Mouse (Mus musculus) right cerebral cortex, postnatal 10 days (tissue): ENCODE measurements around the gene Krtap9-3.
"Not testable (repeated sequence)": the region's sequence is repeated elsewhere in the genome, so short reads cannot be mapped to it uniquely, and the experiment has no call there.

Experiments
- DNase-seq, 2 experiments: peaks; one replicate each; pipeline ENCODE4 v3.0.0; 2021; ENCODE audit warnings: low spot score in 2 of 2

Krtap9-3 gene

DNA sequence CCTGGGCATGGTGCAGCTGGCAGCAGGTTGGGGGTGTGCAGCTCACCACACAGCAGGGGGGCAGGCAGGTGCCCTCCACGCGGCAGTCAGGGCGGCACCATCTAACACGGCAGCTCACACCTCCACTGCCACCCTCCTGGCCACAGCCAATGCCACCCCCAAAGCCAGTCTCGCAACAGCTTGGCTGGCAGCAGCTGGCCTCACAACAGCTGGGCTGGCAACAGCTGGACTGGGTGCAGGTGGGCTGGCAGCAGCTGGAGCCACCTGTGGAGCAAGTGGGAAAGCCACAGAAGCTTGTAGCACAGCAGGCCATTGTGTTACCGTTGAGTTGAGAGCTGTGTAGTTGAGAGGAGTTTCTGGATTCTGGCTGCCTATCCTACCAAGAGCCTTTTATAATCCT is at the start of gene Krtap9-3:
Krtap9-3 (minus strand) TSS at position 364 of the 400 bp plus-strand sequence.
- not testable (repeated sequence) for DNase-seq

DNA sequence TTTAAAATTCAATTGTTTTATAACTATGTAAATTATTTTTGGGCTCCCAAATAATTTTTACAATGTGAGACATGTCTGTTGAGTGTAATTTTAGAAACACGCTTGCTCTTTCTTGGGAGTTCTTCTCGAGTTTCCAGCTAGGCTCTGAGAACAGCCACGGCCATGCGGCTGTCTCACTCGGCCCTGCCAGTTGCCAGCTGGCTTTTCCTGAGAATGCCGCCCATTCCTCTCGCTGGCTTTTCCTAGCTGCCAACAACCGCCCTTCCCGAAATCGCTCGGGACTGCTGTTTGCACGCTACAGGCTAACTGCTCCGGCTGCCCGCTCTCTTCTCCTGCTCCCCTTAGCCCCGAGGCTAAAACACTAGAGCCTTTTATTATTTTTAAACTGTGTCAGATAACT is 48.5 kb upstream of the Krtap9-3 start:
- peak; percentile 37 to 39 for DNase-seq

DNA sequence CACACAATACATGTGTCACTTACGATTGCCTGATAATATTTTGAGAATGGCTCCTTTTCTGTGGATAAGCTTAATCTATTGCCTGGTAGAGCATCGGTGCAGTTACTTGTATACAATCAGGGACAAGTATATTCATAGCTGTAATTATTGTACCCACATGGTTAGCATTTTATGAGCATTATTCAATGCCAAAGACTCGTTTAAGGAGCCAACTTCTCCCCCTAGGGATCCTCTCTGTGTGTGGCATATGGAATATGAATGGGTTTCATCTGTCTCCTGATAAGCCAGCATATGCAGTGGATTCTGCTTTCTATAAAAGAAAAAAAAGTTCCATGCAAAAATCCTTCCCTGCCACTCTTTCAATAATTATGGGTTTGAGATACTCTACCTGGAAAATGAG is 46.4 kb upstream of the Krtap9-3 start:
- DNase-seq = no peak

DNA sequence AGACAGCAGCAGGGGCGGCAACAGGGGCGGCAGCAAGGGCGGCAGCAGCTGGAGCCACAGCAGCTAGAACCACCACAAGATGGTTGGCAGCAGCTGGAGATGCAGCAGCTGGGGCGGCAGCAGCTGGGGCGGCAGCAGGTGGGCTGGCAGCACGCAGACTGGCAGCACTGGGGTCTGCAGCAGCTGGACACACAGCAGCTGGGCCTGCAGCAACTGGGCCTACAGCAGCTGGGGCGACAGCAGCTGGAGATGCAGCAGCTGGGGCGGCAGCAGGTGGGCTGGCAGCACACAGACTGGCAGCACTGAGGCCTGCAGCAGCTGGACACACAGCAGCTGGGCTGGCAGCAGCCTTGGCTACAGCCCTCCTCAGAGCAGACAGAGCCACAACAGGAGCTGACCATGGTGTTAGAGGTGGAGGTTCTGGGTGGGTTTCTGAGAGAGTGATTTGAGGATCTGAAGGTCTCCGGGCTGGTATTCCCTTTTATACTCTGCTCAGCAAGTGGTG is 45.8 kb upstream of the Krtap9-3 start, which contains the start of gene Krtap4-7:
Krtap4-7 (minus strand) TSS at position 455 of the 505 bp plus-strand sequence.
- not testable (repeated sequence) for DNase-seq

DNA sequence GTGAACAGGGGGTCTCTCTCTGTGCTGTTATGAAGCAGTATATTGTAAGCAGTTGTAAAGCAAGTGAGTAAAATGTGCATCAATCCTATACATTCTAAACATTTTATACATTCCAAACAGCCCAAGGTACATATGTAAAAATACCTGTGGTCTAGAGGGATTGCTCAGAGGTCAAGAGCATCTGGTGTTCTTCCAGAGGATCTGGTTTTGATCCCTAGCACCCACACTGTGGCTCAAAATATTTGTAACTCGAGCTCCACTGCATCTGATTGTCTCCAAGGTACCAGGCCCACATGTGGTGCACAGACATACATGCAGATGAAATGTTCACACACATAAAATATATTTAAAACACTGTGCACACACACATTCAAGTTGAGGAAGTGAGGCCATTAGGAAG is 43.0 kb upstream of the Krtap9-3 start:
- DNase-seq = no peak

DNA sequence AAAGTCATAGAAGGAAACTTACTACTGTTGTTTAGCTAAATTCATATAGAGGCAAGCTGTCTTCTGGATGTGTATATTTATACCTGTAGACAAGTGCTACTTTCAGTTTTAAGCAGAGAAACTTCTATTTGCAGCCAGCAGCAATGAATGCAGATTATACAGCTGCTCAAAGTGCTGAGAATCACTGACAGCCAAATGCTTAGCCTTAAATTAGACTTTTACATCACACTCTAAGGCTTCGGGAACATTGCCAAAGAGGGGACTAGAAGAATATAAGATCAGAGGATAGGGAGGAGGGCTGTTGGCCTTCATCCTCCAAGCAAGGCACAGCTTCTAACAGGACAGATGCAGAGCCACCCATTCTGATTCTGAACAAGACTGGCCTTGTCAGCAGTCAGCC is 39.2 kb upstream of the Krtap9-3 start:
- peak in 1 of 2 experiments; percentile 51 for DNase-seq

DNA sequence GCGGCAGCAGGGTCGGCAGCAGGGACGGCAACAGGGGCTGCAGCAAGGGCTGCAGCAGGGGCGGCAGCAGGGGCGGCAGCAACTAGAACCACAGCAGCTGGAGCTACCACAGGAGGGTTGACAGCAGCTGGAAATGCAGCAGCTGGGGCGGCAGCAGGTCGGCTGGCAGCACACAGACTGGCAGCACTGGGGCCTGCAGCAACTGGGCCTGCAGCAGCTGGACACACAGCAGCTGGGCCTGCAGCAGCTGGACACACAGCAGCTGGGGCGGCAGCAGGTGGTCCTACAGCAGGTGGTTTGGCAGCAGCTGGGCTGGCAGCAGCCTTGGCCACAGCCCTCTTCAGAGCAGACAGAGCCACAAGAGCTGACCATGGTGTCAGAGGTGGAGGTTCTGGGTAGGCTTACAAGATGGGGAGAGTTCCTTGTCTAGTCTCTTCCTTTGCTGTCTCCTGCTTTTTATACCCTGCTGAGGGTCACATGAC is 36.8 kb upstream of the Krtap9-3 start, which contains the start of gene Krtap4-2:
Krtap4-2 (minus strand) TSS at position 432 of the 482 bp plus-strand sequence.
- no peak for DNase-seq

DNA sequence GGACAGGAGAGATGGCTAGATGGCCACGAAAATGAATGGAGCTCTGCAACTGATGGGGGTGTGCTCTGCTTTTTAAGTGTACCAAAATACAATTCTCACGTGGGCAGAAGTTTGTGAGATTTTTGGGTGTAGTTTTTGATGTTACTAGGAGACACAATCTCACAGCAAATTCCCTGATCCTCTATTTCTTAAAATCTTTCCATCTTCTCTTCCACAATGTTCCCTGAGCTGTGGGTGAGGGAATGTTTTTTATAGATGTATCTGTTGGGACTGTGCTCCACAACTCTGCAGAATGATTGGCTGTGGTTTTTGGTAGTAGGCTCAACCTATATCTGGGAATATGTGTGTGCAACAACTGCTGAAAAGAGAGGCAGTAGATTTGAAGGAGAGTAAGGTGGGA is 35.4 kb upstream of the Krtap9-3 start:
- DNase-seq = peak in 1 of 2 experiments; percentile 36

DNA sequence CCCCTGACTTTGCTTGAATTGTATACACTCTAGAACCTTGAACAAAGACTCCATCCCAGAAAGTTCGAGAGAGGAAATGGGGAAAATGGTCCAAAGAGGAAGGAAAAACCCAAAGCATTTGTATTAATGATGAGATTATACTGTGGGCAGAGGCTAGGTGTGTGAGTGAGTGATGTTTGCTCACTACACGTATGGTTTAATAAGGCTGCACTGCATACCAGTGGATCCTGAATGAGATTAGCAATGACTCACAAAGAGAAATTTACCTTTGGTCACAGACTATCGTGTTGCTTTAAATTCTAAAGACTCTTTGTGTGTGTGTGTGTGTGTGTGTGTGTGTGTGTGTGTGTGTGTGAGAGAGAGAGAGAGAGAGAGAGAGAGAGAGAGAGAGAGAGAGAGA is 33.0 kb upstream of the Krtap9-3 start:
- no peak for DNase-seq

DNA sequence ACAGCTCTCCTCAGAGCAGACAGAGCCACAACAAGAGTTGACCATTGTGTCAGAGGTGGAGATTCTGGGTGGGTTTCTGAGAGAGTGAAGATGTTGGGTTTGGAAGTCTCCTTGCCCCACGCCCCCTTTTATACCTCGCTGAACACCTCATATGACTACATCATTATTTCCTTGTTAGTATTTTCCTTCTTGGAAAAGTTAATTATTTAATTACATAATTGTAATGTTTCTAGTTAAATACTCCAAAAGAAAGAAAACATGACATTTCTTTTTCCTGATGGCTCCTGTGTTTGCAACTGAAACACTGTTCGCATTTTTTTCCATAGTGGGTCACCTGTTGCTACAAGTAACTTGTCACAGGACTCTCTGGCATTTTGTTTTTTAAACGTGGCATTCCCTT is 30.2 kb upstream of the Krtap9-3 start, which contains the start of gene Krtap4-1:
Krtap4-1 (minus strand) TSS at position 101 of the 400 bp plus-strand sequence.
- no peak for DNase-seq

DNA sequence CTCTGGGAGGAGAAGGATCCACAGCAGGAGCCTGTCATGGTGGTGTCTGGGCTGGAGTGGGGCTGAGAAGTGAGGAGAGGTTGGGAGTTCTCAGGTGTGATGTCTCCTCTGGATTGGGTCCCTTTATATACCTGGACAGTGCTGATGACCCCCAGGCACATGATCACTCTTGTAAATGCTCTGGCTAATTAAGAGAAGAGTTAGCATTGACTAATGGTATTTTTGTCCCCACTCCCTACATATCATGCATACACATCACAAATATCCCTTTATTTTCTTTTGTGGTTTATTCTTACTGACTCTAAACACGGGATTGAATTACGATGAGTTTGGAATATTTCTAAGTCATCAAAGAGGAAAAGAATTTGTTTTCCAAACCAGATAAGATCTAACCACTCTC is 22.4 kb upstream of the Krtap9-3 start, which contains the start of gene Gm11562:
Gm11562 (minus strand) TSS at position 101 of the 400 bp plus-strand sequence.
- DNase-seq = no peak

DNA sequence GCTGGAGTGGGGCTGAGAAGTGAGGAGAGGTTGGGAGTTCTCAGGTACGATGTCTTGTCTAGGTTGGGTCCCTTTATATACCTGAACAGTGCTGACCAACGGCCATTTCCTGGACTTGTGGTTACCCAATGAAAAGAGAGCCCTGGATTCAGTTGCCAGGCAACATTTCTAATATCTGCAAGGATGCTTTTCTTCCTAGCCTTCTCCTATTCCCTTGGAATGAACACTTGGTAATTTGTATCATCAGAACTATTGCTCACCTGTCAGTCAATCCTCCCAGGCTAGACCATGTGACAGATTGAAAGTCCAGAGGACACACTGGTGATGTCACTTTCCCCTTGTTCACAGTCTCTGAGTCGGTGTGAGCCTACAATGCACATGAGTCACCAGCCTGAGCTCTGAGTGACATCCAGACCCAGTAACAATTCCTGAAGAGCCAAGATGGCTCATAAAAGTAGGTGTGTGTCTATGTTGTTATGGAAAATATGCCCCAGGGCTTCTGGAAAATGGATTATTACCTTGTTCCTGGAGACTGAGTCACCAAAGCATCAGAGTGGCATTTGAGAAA is 17.0 kb upstream of the Krtap9-3 start, which contains the start of gene Krtap2-4:
Krtap2-4 (minus strand) TSS at position 51 of the 568 bp plus-strand sequence.
- DNase-seq = no peak

DNA sequence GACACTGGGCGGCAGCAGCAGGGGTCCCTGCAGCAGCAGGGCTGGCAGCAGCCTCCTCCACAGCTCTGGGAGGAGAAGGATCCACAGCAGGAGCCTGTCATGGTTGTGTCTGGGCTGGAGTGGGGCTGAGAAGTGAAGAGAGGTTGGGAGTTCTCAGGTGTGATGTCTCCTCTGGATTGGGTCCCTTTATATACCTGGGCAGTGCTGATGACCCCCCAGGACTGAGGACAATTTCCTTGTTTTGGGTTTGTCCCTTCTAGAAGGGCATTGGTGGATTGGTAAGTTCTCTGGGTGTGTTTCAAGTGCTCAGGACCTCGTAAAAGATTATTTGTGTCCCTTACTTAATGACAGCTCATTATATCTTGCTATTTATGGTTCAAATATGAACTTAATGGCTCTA is 12.2 kb upstream of the Krtap9-3 start, which contains the start of gene Gm11937:
Gm11937 (minus strand) TSS at position 101 of the 400 bp plus-strand sequence.
- not testable (repeated sequence) for DNase-seq

DNA sequence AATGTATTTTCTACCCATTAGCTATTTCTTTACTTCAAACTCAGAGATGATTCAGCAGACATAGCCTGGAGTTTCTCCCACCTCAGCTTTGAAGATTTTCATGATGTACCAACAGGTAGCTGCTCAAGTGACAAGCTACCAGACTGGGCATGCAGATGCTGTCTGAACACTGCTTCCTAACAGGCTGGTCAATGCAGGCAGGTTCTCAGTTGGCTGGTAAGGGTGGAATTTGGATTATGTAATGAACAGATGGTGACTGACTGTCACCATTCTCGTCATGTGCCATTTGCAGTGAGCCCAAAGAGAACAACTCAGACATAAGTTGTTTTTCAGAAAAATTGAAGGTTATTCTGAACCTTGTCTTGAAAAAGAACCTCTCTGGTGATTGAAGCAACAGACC is 11.2 kb upstream of the Krtap9-3 start:
- DNase-seq = peak; percentile 34 to 47

DNA sequence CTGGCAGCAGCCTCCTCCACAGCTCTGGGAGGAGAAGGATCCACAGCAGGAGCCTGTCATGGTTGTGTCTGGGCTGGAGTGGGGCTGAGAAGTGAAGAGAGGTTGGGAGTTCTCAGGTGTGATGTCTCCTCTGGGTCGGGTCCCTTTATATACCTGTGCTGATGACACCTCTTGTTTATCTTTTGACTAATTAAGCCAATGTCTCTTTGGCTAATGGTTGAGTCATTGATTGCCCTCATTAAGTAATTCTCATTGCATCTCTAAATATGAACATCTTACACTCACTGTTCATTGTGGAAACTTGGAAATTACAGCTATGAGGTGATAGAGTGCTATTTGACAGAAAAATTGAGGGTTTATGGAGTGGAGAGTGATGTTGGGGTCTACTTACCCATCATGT is 5.3 kb upstream of the Krtap9-3 start, which contains the start of gene Gm11938:
Gm11938 (minus strand) TSS at position 101 of the 400 bp plus-strand sequence.
- not testable (repeated sequence) for DNase-seq

DNA sequence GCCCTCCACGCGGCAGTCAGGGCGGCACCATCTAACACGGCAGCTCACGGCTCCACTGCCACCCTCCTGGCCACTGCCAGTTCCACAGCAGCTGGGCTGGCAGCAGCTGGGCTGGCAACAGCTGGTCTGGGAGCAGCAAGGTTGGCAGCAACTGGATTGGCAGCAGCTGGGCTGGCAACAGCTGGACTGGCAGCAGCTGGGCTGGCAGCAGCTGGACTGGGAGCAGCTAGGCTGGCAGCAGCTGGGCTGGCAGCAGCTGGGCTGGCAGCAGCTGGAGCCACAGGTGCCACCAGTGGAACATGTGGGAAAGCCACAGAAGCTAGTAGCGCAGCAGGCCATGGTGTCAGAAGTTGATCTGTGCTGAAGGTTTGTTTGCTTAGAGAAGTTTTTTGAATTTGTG is 6.9 kb downstream of the Krtap9-3 start, which contains the start of gene Krtap1-3:
Krtap1-3 (minus strand) TSS at position 359 of the 400 bp plus-strand sequence.
- DNase-seq = no peak

DNA sequence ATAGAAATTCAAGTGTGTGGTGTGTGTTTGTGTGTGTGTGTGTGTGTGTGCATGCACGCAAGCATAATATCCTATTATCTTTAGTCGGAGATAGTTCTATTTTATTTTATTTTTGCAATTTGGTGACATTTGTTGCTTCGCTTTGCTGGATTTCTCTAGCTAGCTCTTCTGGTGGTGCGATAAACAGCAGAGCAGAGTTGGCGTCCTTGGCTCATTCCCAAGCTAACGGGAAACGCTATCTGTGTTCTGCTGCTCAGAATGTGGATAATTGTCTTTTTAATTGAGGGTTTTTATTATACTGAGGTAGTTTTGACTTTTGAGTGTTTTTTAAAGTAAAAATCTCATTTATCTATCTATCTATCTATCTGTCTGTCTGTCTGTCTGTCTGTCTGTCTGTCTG is 12.8 kb downstream of the Krtap9-3 start:
- DNase-seq = peak; percentile 35 to 41

DNA sequence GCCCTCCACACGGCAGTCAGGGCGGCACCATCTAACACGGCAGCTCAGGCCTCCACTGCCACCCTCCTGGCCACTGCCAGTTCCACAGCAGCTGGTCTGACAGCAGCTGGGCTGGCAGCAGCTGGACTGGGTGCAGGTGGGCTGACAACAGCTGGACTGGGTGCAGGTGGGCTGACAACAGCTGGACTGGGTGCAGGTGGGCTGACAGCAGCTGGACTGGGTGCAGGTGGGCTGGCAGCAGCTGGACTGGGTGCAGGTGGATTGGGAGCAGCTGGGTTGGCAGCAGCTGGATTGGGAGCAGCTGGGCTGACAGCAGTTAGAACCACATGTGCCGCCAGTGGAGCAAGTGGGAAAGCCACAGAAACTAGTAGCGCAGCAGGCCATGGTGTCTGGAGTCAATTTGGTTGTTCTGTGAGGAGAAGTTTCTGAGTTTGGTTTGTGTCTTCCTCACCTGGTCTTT is 14.6 kb downstream of the Krtap9-3 start, which contains the start of gene Krtap1-4:
Krtap1-4 (minus strand) TSS at position 410 of the 460 bp plus-strand sequence.
- no peak for DNase-seq

DNA sequence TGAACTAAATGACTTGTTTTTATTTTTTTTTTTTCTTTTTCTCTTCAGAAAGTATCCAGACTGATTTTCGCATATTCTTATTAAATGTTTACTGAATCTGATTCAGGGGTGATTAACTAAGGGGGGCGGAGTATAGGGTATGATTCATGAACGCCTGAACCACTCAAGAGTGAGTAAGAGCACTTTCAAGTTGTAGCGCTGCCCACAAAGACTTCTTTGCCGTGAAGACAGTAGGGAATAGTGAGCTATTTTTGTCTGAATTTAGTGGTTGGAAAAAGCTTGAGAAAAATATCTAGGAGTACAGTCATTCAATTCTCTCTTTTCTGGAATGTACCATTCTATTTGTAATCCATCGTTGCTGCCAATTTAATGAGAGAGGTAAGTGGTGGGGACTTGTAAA is 16.3 kb downstream of the Krtap9-3 start:
- DNase-seq = no peak

DNA sequence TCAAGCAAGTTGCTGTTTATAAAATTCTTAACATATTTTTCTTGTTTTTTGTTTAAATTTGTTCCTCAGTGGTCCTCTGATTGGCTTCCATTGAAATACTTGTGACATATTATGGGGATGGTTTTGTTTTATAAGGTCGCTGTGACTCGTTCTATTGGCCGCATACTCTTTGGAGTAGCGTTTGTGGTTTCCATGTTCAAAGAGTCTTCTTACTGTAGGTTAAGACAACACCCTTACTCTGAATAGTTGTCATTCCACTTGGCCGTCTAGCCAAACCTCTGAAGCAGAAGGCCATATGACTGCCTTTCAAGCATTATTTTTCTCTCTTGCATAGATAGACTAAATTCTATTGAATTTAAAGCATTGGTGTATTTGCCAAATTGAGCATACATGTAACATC is 16.9 kb downstream of the Krtap9-3 start:
- no peak for DNase-seq

DNA sequence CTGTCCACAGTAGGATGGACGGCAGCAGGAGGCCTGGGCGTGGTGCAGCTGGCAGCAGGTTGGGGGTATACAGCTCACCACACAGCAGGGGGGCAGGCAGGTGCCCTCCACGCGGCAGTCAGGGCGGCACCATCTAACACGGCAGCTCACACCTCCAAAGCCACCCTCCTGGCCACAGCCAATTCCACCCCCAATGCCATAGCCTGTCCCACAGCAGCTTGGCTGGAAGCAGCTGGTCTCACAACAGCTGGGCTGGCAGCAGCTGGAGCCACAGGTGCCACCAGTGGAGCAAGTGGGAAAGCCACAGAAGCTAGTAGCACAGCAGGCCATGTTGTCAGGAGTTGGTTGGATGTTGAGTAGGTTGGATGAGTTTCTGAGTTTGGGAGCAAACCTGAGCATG is 17.3 kb downstream of the Krtap9-3 start, which contains the start of gene Krtap1-5:
Krtap1-5 (minus strand) TSS at position 381 of the 400 bp plus-strand sequence.
- DNase-seq = no peak

DNA sequence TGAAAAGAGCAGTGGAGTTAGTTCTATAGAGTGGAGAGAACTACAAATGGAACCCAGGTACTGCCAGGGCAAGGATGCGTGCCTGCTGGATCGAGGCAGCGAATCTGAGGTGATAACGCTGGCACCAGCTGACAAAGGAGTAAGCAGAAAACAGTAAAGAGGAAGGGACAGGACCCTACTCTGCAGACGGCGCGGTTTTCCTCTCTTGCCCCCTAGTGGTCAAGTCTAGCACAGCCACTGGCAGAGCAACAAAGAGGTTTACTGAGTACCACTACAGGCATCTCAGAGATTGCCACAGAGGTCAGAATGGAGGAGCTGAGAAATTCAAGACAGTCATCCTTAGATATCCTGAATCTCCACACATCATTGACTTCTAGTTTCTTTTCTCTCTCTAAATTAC is 23.8 kb downstream of the Krtap9-3 start:
- DNase-seq = peak; percentile 55 to 73

DNA sequence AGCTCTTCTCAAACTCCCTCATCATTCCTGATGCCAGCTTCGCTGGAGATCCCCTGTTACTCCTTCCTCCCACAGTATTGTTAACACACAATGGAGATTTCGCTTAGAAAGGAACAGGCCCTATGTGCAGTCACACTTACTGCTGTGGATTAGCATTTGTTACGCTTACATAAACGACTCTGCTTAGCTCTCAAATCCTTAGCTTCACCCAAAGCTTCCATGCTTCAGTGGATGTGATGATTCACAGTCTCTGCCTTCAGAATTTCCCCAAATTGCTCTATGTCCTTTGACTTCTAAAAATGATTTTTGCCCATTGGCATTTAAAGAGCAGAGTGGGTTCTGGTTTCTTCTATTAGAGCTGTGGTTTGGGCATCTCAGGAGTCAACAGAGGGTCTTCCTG is 24.7 kb downstream of the Krtap9-3 start:
- DNase-seq = no peak
